Mouse (Mus musculus) heart, postnatal 0 days (tissue): ENCODE data around the gene Sfxn3.

Experiments
- CTCF ChIP-seq: IDR thresholded peaks from 2 replicates; pipeline ENCODE4 v1.5.1; 2016; ENCODE audit warnings: antibody characterized with exemption, control low read depth, low read depth
- EP300 ChIP-seq: IDR thresholded peaks from 2 replicates; pipeline ENCODE4 v1.6.1; 2016; ENCODE audit warnings: antibody characterized with exemption, low read depth

DNA sequence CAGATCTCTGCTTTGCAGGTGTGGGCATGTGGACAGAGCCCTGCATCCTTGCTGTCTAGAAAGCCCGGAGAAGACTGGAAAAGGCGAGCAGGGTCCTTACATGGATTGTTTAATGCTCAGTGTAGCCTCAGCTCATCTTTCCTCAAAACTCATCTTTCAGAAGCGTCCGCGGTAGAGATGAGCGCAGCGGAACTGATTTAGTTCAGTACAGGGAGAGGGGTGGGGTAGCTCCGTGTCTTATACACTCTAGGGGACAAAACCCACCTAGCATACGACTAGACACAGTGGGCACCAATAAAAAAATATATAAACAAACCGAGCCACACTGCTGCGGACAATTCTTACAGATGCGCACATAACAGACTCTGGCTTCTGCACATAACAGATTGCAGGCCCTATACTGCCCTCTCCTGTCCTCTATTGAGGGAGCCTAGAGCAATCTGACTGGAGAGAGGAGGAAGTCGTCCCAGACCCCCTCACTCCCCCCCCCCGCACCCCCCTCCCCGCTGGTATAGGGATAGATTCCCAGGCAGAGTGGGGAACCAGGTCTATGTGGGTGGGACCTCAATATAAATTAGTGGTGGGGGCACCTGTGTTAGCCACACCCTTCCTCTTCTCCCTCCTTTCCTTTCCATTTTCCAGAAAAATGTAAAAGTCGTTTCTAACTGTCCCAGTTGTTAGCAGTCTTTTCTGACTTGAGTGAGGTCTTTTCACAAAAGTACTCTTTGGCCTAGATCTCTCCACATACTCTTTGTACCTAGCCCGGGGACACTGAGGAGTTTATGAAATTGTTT is 31.9 kb downstream of the Sfxn3 start:
- TF ChIP-seq CTCF: peak; percentile 48
- no peak for TF ChIP-seq EP300
